Mouse (Mus musculus) neural tube, embryonic 10.5 days (tissue): ENCODE measurements around the gene Alpk1.

ENCODE experiments used
- DNase-seq: peaks from one replicate; pipeline ENCODE4 v3.0.0-alpha.2; 2017; ENCODE audit warnings: low spot score; ENCODE audit errors: extremely low spot score

Gene Alpk1

GRCm38 (mm10) chr3:127780021-127780644 lies at the start of gene Alpk1:
Gene Alpk1, minus strand, starts transcription at chr3:127780527.
- DNase-seq = peak; percentile 60

GRCm38 (mm10) chr3:127827123-127827522 lies 46.8 kb upstream of the Alpk1 start:
- DNase-seq = no peak

GRCm38 (mm10) chr3:127826503-127826902 lies 46.2 kb upstream of the Alpk1 start:
- DNase-seq = no peak

GRCm38 (mm10) chr3:127823886-127824863 lies 43.8 kb upstream of the Alpk1 start:
- no peak for DNase-seq

GRCm38 (mm10) chr3:127821209-127821608 lies 40.9 kb upstream of the Alpk1 start:
- DNase-seq = no peak

GRCm38 (mm10) chr3:127820400-127820799 lies 40.1 kb upstream of the Alpk1 start:
- no peak for DNase-seq

- DNase-seq = no peak
These were observed 38.7 kb upstream of the Alpk1 start for GRCm38 (mm10) chr3:127818694-127819663.

GRCm38 (mm10) chr3:127817120-127817683 lies 36.9 kb upstream of the Alpk1 start:
- DNase-seq = no peak

GRCm38 (mm10) chr3:127809103-127809502 lies 28.8 kb upstream of the Alpk1 start:
- no peak for DNase-seq

- no peak for DNase-seq
These were observed 27.5 kb upstream of the Alpk1 start for GRCm38 (mm10) chr3:127807846-127808245.

GRCm38 (mm10) chr3:127805991-127806390 lies 25.7 kb upstream of the Alpk1 start:
- DNase-seq = no peak

GRCm38 (mm10) chr3:127805071-127805470 lies 24.7 kb upstream of the Alpk1 start:
- DNase-seq = no peak

- DNase-seq = no peak
These were observed 24.1 kb upstream of the Alpk1 start for GRCm38 (mm10) chr3:127804439-127804838.

- DNase-seq = no peak
These were observed 22.5 kb upstream of the Alpk1 start for GRCm38 (mm10) chr3:127802814-127803213.

GRCm38 (mm10) chr3:127801162-127801561 lies 20.8 kb upstream of the Alpk1 start:
- no peak for DNase-seq

GRCm38 (mm10) chr3:127796271-127796670 lies 15.9 kb upstream of the Alpk1 start:
- DNase-seq = no peak

- DNase-seq = no peak
These were observed 15.4 kb upstream of the Alpk1 start for GRCm38 (mm10) chr3:127795762-127796161.

- DNase-seq = no peak
These were observed 12.7 kb upstream of the Alpk1 start for GRCm38 (mm10) chr3:127793022-127793421.

- DNase-seq = no peak
These were observed 11.6 kb upstream of the Alpk1 start for GRCm38 (mm10) chr3:127791595-127792561.

- DNase-seq = peak; percentile 53
These were observed 10.7 kb upstream of the Alpk1 start for GRCm38 (mm10) chr3:127791056-127791483.
